Mouse (Mus musculus): ENCODE measurements at regions not wholly inside any gene's neighbourhood (a gene's known extent, or its start where the extent isn't known, plus 50 kb on each side); places are given as distances from the start of the nearest gene placed in this dataset.

GRCm38 (mm10) chr9:41735448-41736233 is 388.5 kb downstream of the Sorl1 start:
- Histone ChIP-seq H3K4me3 (ENCODE audit: insufficient read depth, poor library complexity, severe bottlenecking) (no peak overlapping the region), H3K27me3 (ENCODE audit: control insufficient read depth, insufficient read depth, insufficient read length) (no peaks in the 10 kb centered on the region)
- TF ChIP-seq USF1 (IDR thresholded peaks at IDR 0.05; ENCODE audit: low read depth) (no peak), FOSL1 (IDR thresholded peaks at IDR 0.05; ENCODE audit: insufficient read depth, low read length, poor library complexity, severe bottlenecking) (no peak), MAX (IDR thresholded peaks at IDR 0.05) (peak; percentile 32), MYOD1 (IDR thresholded peaks at IDR 0.05; ENCODE audit: control insufficient read depth, insufficient read length, low read depth) (peak; percentile 85), CTCF (IDR thresholded peaks at IDR 0.05; ENCODE audit: control insufficient read depth, insufficient read depth, insufficient read length) (no peak)

GRCm38 (mm10) chr9:41734925-41735447 is 389.1 kb downstream of the Sorl1 start:
- H3K4me3 ChIP-seq (ENCODE audit: insufficient read depth, poor library complexity, severe bottlenecking): no peak overlapping the region
- no peaks in the 10 kb centered on the region for H3K79me3 ChIP-seq (ENCODE audit: low read depth)
- TF ChIP-seq MAX (IDR thresholded peaks at IDR 0.05) (no peak), MYOG (IDR thresholded peaks at IDR 0.05; ENCODE audit: control insufficient read depth, extremely low read depth, insufficient read length) (no peak)
- no peaks in the 10 kb centered on the region for H3K27me3 ChIP-seq (ENCODE audit: control insufficient read depth, insufficient read depth, insufficient read length)
- no peaks in the 10 kb centered on the region for H3K79me2 ChIP-seq (ENCODE audit: control insufficient read depth, insufficient read depth)
- no peaks in the 10 kb centered on the region for H3K36me3 ChIP-seq (ENCODE audit: control insufficient read depth, insufficient read depth)
- H3ac ChIP-seq (ENCODE audit: control insufficient read depth, insufficient read length, low read depth): no peak overlapping the region

More at GRCm38 (mm10) chr9:41735448-41736233, 388.5 kb downstream of the Sorl1 start:
- Histone ChIP-seq H3ac (ENCODE audit: control insufficient read depth, insufficient read length, low read depth) (peak overlapping the region; percentile 50), H3K79me2 (ENCODE audit: control insufficient read depth, insufficient read depth) (no peaks in the 10 kb centered on the region), H3K36me3 (ENCODE audit: control insufficient read depth, insufficient read depth) (no peaks in the 10 kb centered on the region), H3K79me3 (ENCODE audit: low read depth) (no peaks in the 10 kb centered on the region)

DNA sequence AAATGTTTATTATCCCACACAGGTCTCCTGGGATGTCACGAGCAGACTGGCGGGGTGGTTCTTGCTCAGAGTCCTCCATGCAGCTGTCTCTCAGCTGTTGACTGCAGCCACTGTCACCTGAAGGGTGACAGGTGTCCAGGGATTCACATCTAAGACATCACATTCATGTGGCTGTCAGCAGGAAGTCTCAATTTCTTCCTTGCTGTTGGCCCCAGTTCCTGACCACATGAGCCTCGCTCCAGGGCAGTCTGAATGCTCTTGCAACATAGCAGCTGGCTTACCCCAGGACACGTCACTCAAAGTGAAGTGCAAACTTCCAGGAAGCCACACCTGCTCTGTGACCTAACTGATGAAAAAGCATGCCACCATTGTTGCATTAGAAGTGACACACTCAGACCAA is 402.5 kb downstream of the Sorl1 start:
- no peaks in the 10 kb centered on the region for H3K36me3 ChIP-seq (ENCODE audit: control insufficient read depth, insufficient read depth)
- no peaks in the 10 kb centered on the region for H3K27me3 ChIP-seq (ENCODE audit: control insufficient read depth, insufficient read depth, insufficient read length)
- TF ChIP-seq USF1 (IDR thresholded peaks at IDR 0.05; ENCODE audit: low read depth): no peak
- no peak for TF ChIP-seq MYOG (IDR thresholded peaks at IDR 0.05; ENCODE audit: control insufficient read depth, extremely low read depth, insufficient read length)
- TF ChIP-seq MYOD1 (IDR thresholded peaks at IDR 0.05; ENCODE audit: control insufficient read depth, insufficient read length, low read depth): peak; percentile 94
- TF ChIP-seq CEBPB (IDR thresholded peaks at IDR 0.05; ENCODE audit: low read depth): peak; percentile 12
- no peaks in the 10 kb centered on the region for H3K79me3 ChIP-seq (ENCODE audit: low read depth)
- H3K79me2 ChIP-seq (ENCODE audit: control insufficient read depth, insufficient read depth): no peaks in the 10 kb centered on the region
- H3ac ChIP-seq (ENCODE audit: control insufficient read depth, insufficient read length, low read depth): no peak overlapping the region
- H3K4me3 ChIP-seq (ENCODE audit: insufficient read depth, poor library complexity, severe bottlenecking): no peak overlapping the region

DNA sequence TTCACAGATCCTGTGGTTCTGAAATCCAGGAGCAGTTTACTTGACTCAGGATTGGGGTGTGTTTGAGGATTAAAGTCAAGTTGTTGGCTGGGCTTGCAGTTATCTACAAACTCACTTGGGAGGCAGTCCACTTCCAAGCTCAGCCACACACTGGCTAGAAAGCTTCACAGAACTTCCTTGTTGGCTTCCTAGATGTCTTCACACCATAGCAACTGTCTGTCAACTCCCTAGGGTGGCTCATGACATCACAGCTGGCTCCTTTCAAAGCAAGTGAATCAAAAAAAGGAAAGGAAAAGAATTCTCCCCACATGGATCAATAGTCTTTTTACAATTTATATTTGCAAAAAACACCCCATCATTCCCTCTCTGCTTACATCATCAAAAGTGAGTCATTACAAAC is 408.9 kb downstream of the Sorl1 start:
- no peaks in the 10 kb centered on the region for H3K36me3 ChIP-seq (ENCODE audit: control insufficient read depth, insufficient read depth)
- TF ChIP-seq MAX (IDR thresholded peaks at IDR 0.05): no peak
- no peaks in the 10 kb centered on the region for H3K27me3 ChIP-seq (ENCODE audit: control insufficient read depth, insufficient read depth, insufficient read length)
- H3K79me3 ChIP-seq (ENCODE audit: low read depth): no peaks in the 10 kb centered on the region
- H3K79me2 ChIP-seq (ENCODE audit: control insufficient read depth, insufficient read depth): no peaks in the 10 kb centered on the region
- no peak overlapping the region for H3K4me3 ChIP-seq (ENCODE audit: insufficient read depth, poor library complexity, severe bottlenecking)
- H3ac ChIP-seq (ENCODE audit: control insufficient read depth, insufficient read length, low read depth): no peak overlapping the region

DNA sequence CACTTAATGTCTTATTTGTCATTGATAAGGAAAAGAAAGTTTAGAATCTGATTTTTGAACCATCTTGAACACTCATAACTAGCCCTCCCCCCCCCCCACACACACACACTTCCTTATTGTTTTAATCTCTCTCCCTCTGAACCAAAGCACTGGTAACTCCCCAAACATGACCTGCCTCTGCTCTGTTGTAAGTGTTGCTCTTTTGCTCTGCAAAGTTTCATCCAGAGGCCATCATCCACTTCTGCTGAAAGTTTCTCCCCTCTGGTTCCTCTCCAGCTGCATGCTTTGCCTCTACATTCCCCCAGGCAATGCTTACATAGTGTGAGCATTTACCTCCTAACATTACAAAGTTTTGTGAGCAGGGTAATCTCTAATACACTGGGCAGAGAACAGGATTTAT is 418.1 kb downstream of the Sorl1 start:
- Histone ChIP-seq H3K27me3 (ENCODE audit: control insufficient read depth, insufficient read depth, insufficient read length) (no peaks in the 10 kb centered on the region), H3K4me3 (ENCODE audit: insufficient read depth, poor library complexity, severe bottlenecking) (no peak overlapping the region), H3K79me2 (ENCODE audit: control insufficient read depth, insufficient read depth) (no peaks in the 10 kb centered on the region), H3K36me3 (ENCODE audit: control insufficient read depth, insufficient read depth) (no peaks in the 10 kb centered on the region), H3ac (ENCODE audit: control insufficient read depth, insufficient read length, low read depth) (no peak overlapping the region), H3K79me3 (ENCODE audit: low read depth) (no peaks in the 10 kb centered on the region)
- TF ChIP-seq MYOD1 (IDR thresholded peaks at IDR 0.05; ENCODE audit: control insufficient read depth, insufficient read length, low read depth): no peak
- TF ChIP-seq MAX (IDR thresholded peaks at IDR 0.05): no peak
- no peak for TF ChIP-seq USF1 (IDR thresholded peaks at IDR 0.05; ENCODE audit: low read depth)
- no peak for TF ChIP-seq MYOG (IDR thresholded peaks at IDR 0.05; ENCODE audit: control insufficient read depth, extremely low read depth, insufficient read length)
- TF ChIP-seq FOSL1 (IDR thresholded peaks at IDR 0.05; ENCODE audit: insufficient read depth, low read length, poor library complexity, severe bottlenecking): no peak
- TF ChIP-seq CEBPB (IDR thresholded peaks at IDR 0.05; ENCODE audit: low read depth): no peak
- no peak for TF ChIP-seq CTCF (IDR thresholded peaks at IDR 0.05; ENCODE audit: control insufficient read depth, insufficient read depth, insufficient read length)

GRCm38 (mm10) chr9:41705461-41705903 is 418.6 kb downstream of the Sorl1 start:
- Histone ChIP-seq H3K79me2 (ENCODE audit: control insufficient read depth, insufficient read depth) (no peaks in the 10 kb centered on the region), H3K36me3 (ENCODE audit: control insufficient read depth, insufficient read depth) (no peaks in the 10 kb centered on the region), H3ac (ENCODE audit: control insufficient read depth, insufficient read length, low read depth) (no peak overlapping the region), H3K4me3 (ENCODE audit: insufficient read depth, poor library complexity, severe bottlenecking) (no peak overlapping the region), H3K79me3 (ENCODE audit: low read depth) (no peaks in the 10 kb centered on the region), H3K27me3 (ENCODE audit: control insufficient read depth, insufficient read depth, insufficient read length) (no peaks in the 10 kb centered on the region)
- no peak for TF ChIP-seq CEBPB (IDR thresholded peaks at IDR 0.05; ENCODE audit: low read depth)

Data from C2C12 (cell line).